Mouse (Mus musculus) ES-E14 (cell line): ENCODE data around the gene Gabrb3. TPM values are rescaled to one million over a fixed set of nuclear protein-coding genes. Genes with fewer than 3 reads are reported as not detected.

Experiments used
- DNase-seq: peaks from one replicate; pipeline ENCODE4 v3.0.0-alpha.2; 2013; ENCODE audit warnings: low read depth, low spot score
- H3K27ac ChIP-seq: 2 replicates; pipeline ENCODE4 v1.5.1; 2012; ENCODE audit warnings: low read depth, mild to moderate bottlenecking, low read length, moderate library complexity, mixed read lengths; ENCODE audit not compliant: poor library complexity, insufficient read depth, severe bottlenecking
- H3K36me3 ChIP-seq: 2 replicates; pipeline ENCODE4 v1.6.1; 2012; ENCODE audit warnings: mild to moderate bottlenecking, low read length, moderate library complexity, mixed read lengths; ENCODE audit not compliant: control insufficient read depth, poor library complexity, insufficient read depth, severe bottlenecking
- H3K4me1 ChIP-seq, 2 experiments: fragments of 150-350 bp in 1 of 2; sonication (generic) in 1 of 2; 2 replicates each; pipeline ENCODE4 v1.6.1; 2012; ENCODE audit warnings: low read length in 2 of 2, mild to moderate bottlenecking in 1 of 2, mixed read lengths in 1 of 2; ENCODE audit not compliant: control insufficient read depth in 2 of 2, insufficient read depth in 2 of 2, poor library complexity in 1 of 2
- H3K4me3 ChIP-seq, 2 experiments: fragments of 150-350 bp in 1 of 2; sonication (generic) in 1 of 2; 2 replicates each; pipeline ENCODE4 v1.5.1; 2012; ENCODE audit warnings: low read length in 2 of 2, low read depth in 1 of 2, mild to moderate bottlenecking in 1 of 2, mixed read lengths in 1 of 2; ENCODE audit not compliant: insufficient read depth in 1 of 2, poor library complexity in 1 of 2, severe bottlenecking in 1 of 2
- H3K9ac ChIP-seq: 2 replicates; pipeline ENCODE4 v1.6.1; 2012; ENCODE audit warnings: low read depth, mild to moderate bottlenecking, low read length, mixed read lengths; ENCODE audit not compliant: poor library complexity, insufficient read depth, severe bottlenecking
- H3K9me3 ChIP-seq: fragments of 150-350 bp; sonication (generic); 2 replicates; pipeline ENCODE4 v1.6.1; 2012; ENCODE audit warnings: low read depth, mild to moderate bottlenecking, low read length; ENCODE audit not compliant: control insufficient read depth, insufficient read depth
- CHD2 ChIP-seq: IDR thresholded peaks from 2 replicates; pipeline ENCODE4 v1.6.1; 2014; ENCODE audit warnings: mild to moderate bottlenecking, low read depth, low read length, inconsistent platforms
- HCFC1 ChIP-seq: IDR thresholded peaks from 2 replicates; pipeline ENCODE4 v1.6.1; 2012; ENCODE audit warnings: low read length, inconsistent platforms, borderline replicate concordance; ENCODE audit not compliant: insufficient read depth
- MAFK ChIP-seq: IDR thresholded peaks from 2 replicates; pipeline ENCODE4 v1.6.1; 2014; ENCODE audit warnings: mild to moderate bottlenecking, low read depth, low read length, inconsistent platforms; ENCODE audit not compliant: insufficient read depth
- ZC3H11A ChIP-seq: IDR thresholded peaks from 2 replicates; pipeline ENCODE4 v1.6.1; 2012; ENCODE audit warnings: low read depth, mild to moderate bottlenecking, inconsistent platforms, low read length, borderline replicate concordance
- ZNF384 ChIP-seq: IDR thresholded peaks from 2 replicates; pipeline ENCODE4 v1.6.1; 2012; ENCODE audit warnings: low read depth, low read length, inconsistent platforms
- in situ Hi-C, 2 experiments: fragments of 600-800 bp; cut with MboI; formaldehyde crosslinking; loops; one replicate each; pipeline ENCODE4 v1.15.1; 2025; ENCODE audit warnings: low sequenced_read_pairs in 2 of 2, inconsistent platforms in 1 of 2; ENCODE audit not compliant: unreplicated experiment in 2 of 2
- total RNA-seq: library from RNA; depleted of rRNA; stranded (reverse); fragments of 300-350 nt; gene quantifications from 2 replicates; pipeline ENCODE4 v1.2.3, GENCODE M21; 2012

The Gabrb3 gene
- total RNA-seq, 1 experiment, result 4.9 TPM

- peak; percentile 11 for DNase-seq
- TF ChIP-seq ZNF384 (no peak), ZC3H11A (no peak), CHD2 (no peak), HCFC1 (no peak), MAFK (no peak)
Observed at GRCm38 (mm10) chr7:57508860-57509632, 89.6 kb downstream of the Gabrb3 start.

GRCm38 (mm10) chr7:57509681-57510141 is 90.2 kb downstream of the Gabrb3 start, which contains the start of gene Gabra5:
Gene Gabra5 (minus strand): TSS chr7:57510059.
- TF ChIP-seq CHD2 (no peak), HCFC1 (no peak), ZNF384 (no peak), ZC3H11A (no peak), MAFK (no peak)
- Histone ChIP-seq H3K9me3 (no peaks in the 10 kb centered on the region), H3K36me3 (no peaks in the 10 kb centered on the region), H3K4me3 (peak within 1 kb of the TSS; percentile 49 to 70), H3K4me1 (no peaks in the 10 kb centered on the region), H3K9ac (peak within 1 kb of the TSS; percentile 52), H3K27ac (no peak within 1 kb of the TSS)
- DNase-seq, result peak; percentile 46
- in situ Hi-C loops, result no loop called here

More at GRCm38 (mm10) chr7:57508860-57509632, 89.6 kb downstream of the Gabrb3 start:
- no peaks in the 10 kb centered on the region for H3K9me3 ChIP-seq
- in situ Hi-C loops, result no loop called here
- no peaks in the 10 kb centered on the region for H3K4me1 ChIP-seq
- H3K4me3 ChIP-seq, result peak overlapping the region; percentile 49 to 70
- H3K27ac ChIP-seq, result no peak overlapping the region
- H3K9ac ChIP-seq, result peak overlapping the region; percentile 52
- H3K36me3 ChIP-seq, result no peaks in the 10 kb centered on the region

GRCm38 (mm10) chr7:57512955-57513354 is 93.5 kb downstream of the Gabrb3 start:
- in situ Hi-C loops, result no loop called here
- no peaks in the 10 kb centered on the region for H3K4me1 ChIP-seq
- H3K36me3 ChIP-seq, result no peaks in the 10 kb centered on the region
- no peak overlapping the region for H3K4me3 ChIP-seq
- TF ChIP-seq MAFK, result no peak
- TF ChIP-seq CHD2, result no peak
- TF ChIP-seq ZNF384, result no peak
- TF ChIP-seq ZC3H11A, result no peak
- TF ChIP-seq HCFC1, result no peak
- DNase-seq, result no peak
- H3K27ac ChIP-seq, result no peak overlapping the region
- no peak overlapping the region for H3K9ac ChIP-seq
- H3K9me3 ChIP-seq, result no peaks in the 10 kb centered on the region

GRCm38 (mm10) chr7:57529451-57529850 is 110.0 kb downstream of the Gabrb3 start:
- no peaks in the 10 kb centered on the region for H3K36me3 ChIP-seq
- in situ Hi-C loops, result no loop called here
- H3K9me3 ChIP-seq, result no peaks in the 10 kb centered on the region
- no peak overlapping the region for H3K9ac ChIP-seq
- no peaks in the 10 kb centered on the region for H3K4me1 ChIP-seq
- TF ChIP-seq ZNF384 (peak; percentile 52; the same call in 1 of the 2 replicates), HCFC1 (no peak)
- H3K4me3 ChIP-seq, result no peak overlapping the region
- DNase-seq, result no peak
- no peak overlapping the region for H3K27ac ChIP-seq
